Mouse (Mus musculus): ENCODE measurements at regions not wholly inside any gene's neighbourhood (a gene's known extent, or its start where the extent isn't known, plus 50 kb on each side); places are given as distances from the start of the nearest gene placed in this dataset.
"Not testable (repeated sequence)": the region's sequence is repeated elsewhere in the genome, so short reads cannot be mapped to it uniquely, and the experiment has no call there.

DNA sequence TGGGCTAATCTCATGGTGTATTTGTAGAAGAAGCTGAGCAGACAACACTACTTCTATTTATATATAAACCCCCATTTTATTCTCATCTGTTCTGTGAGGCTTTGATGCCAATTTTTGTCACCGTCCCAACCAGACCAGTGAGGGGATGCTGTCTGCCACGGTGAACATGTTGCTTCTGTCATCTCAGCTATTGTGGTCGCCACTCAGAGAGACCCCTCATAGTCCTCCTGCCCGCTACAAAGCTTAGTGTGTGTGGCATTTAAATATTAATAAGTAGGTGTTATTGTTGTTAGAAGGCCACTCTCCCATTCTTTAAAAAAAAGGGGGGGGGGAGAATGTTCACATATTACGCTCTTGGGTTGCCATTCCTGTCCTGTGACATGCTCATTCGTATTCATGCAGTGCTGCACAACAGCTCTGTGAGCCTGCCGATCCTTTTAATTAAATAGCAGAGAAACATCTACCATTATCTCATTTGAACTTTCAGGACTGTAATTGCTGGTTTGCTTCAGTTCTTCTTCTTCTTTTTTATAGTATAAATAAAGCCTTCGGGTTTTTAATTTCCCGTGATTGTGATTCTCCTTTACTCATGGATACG, 161.4 kb downstream of the Enc1 start:
- DNase-seq (ENCODE audit: inconsistent age in 2 of 2, low spot score in 1 of 2), result no peak

DNA sequence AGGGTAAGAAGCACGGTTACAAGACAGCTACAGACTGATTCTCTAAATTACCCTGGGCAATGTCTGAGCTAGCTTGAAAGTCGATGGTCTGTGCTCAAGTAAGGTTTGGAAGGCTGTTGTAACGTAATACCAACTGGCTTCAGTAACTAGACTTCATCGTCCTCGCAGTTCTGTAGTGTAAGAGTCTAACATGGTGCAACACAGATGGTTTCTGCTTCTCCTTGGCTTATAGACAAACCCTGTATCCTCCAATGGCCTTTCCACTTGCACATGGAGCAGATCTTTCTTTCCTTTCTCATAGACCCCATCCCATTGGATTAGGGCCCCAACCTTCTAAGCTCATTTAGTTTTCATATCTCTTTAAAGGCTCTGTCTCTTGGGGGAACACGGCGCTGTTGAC, 160.7 kb downstream of the Enc1 start:
- no peak for DNase-seq (ENCODE audit: inconsistent age in 2 of 2, low spot score in 1 of 2)

GRCm38 (mm10) chr13:97398041-97398440, 157.1 kb downstream of the Enc1 start:
- DNase-seq (ENCODE audit: inconsistent age in 2 of 2, low spot score in 1 of 2), result no peak

- DNase-seq (ENCODE audit: inconsistent age in 2 of 2, low spot score in 1 of 2), result no peak
These were observed 156.2 kb downstream of the Enc1 start for GRCm38 (mm10) chr13:97396899-97397640.

DNA sequence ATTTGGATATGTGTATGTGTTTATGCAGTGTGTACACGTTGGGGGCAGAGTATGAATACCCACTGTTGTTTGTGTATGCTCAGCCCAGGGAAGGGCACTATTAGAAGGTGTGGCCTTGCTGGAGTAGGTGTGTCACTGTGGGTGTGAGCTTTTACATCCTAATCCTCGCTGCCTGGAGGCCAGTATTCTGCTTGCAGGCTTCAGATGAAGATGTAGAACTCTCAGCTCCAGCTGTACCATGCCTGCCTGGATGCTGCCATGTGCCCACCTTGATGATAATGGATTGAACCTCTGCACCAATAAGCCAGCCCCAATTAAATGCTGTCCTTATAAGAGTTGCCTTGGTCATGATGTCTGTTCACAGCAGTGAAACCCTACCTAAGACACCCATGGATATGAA, 155.4 kb downstream of the Enc1 start:
- DNase-seq (ENCODE audit: inconsistent age in 2 of 2, low spot score in 1 of 2), result not testable (repeated sequence)

- no peak for DNase-seq (ENCODE audit: inconsistent age in 2 of 2, low spot score in 1 of 2)
These were observed 154.0 kb downstream of the Enc1 start for GRCm38 (mm10) chr13:97394756-97395454.

GRCm38 (mm10) chr13:97394071-97394470, 153.2 kb downstream of the Enc1 start:
- DNase-seq (ENCODE audit: inconsistent age in 2 of 2, low spot score in 1 of 2), result no peak

GRCm38 (mm10) chr13:97393456-97393855, 152.6 kb downstream of the Enc1 start:
- no peak for DNase-seq (ENCODE audit: inconsistent age in 2 of 2, low spot score in 1 of 2)

GRCm38 (mm10) chr13:97390449-97390930, 149.6 kb downstream of the Enc1 start:
- peak in 1 of 2 experiments; percentile 67 for DNase-seq (ENCODE audit: inconsistent age in 2 of 2, low spot score in 1 of 2)

DNA sequence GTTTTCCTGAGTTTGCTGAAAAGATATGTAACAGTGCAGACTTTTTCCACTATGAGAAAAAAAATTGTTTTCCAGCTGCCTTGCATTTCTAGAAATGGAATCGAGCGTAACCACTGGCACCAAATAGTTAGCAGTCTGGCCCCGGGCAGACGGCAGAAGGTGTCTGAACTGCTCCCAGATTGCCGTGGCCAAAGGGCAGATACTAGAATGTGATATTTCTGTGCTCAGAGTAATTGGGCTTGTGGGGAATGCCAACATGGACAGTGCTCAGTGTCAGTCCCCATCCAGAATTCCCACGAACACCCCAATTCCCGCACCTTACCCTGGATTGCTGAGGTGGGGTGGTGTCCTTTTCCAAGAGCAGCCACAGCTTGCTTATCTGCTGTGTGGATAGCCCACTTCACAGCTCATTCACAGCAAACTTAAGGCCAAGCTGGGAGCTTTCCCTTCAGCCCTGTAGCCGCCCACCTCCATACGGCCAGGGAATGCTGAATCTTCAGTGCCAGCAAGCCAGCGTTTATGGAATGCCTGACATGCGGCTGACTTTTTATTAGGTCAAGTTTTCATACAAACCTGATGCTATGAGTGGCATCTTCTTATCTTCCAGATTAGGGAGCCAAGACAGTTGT, 148.1 kb downstream of the Enc1 start:
- DNase-seq (ENCODE audit: inconsistent age in 2 of 2, low spot score in 1 of 2), result no peak

GRCm38 (mm10) chr13:97386511-97386910, 145.6 kb downstream of the Enc1 start:
- DNase-seq (ENCODE audit: inconsistent age in 2 of 2, low spot score in 1 of 2), result no peak

- DNase-seq (ENCODE audit: inconsistent age in 2 of 2, low spot score in 1 of 2), result no peak
These were observed 144.6 kb downstream of the Enc1 start for GRCm38 (mm10) chr13:97385531-97385930.

GRCm38 (mm10) chr13:97384091-97384777, 143.3 kb downstream of the Enc1 start:
- no peak for DNase-seq (ENCODE audit: inconsistent age in 2 of 2, low spot score in 1 of 2)

DNA sequence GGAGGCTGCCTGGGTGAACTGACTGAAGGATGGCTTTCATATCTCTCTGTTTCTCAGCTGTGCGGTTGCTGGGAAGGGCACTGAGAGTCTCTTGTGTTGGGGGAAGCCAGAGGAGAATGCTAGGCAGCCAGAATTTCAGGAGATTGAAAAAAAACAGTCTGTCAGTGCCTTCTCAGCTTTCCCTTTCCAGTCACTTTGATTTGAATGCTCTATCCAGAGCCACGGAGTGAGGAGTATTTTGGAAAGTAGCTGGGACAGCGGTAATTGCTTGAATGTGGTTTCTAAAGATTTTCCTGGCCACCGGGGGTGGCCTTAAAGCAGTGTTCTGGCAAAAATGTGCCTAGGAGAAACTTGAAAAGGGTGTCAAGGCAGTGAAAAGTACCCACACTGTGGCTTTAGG, 142.4 kb downstream of the Enc1 start:
- DNase-seq (ENCODE audit: inconsistent age in 2 of 2, low spot score in 1 of 2), result no peak

- DNase-seq (ENCODE audit: inconsistent age in 2 of 2, low spot score in 1 of 2), result no peak
These were observed 139.5 kb downstream of the Enc1 start for GRCm38 (mm10) chr13:97380366-97380765.

GRCm38 (mm10) chr13:97376232-97376523, 135.3 kb downstream of the Enc1 start:
- no peak for DNase-seq (ENCODE audit: inconsistent age in 2 of 2, low spot score in 1 of 2)

DNA sequence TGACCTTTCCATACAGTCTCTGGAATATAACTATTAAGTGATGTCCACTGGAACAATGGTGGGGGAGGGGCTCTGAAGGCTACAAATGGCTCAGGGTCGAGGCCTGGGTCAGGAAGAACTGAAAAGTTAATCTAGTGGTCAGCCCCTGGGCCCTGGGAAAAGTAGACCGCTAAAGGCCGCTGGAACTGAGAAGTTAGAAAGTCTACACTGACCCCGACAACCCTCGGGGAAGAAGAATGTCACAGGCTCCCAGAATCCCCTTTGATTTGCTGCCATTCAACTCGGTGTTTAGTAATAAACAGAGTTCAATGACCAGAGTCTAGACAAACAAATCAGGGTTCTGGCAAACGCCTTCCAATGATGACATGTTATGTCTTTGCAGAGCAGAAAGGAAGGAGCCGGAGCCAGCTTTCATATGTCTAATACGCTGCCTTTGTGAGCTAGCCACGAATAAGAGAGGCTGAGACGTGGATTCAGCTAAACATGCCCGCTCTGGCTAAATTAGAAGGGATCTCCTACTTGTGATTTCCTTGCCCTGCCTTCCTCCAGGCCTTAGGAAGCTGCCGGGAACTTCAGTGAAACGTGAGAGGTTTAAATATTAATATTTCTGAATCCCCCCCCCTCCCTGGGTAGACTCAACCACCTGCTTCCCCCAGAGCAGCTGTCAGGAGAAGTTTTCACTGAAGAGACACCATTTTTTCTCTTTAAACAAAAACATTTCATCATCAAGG, 134.8 kb downstream of the Enc1 start:
- no peak for DNase-seq (ENCODE audit: inconsistent age in 2 of 2, low spot score in 1 of 2)

DNA sequence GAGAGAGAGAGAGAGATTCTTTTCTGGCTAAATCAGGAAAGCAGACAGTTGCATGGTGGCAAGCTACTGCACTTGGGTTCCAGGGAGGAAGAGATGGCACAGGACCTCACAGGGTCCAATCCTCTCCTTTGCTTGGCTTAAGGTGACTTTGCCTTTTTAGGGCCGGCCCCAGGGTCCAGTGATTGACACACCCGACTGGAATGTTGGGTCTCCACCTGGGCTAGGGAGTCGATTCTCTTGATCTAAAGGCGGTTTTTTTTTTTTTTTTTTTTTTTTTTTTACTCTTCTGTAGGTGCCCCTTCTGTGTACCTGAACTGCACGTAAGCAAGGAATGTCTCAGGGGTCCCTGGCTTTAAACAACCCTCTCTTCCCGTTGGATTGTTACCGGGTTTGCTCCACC, 131.4 kb downstream of the Enc1 start:
- DNase-seq (ENCODE audit: inconsistent age in 2 of 2, low spot score in 1 of 2), result no peak

DNA sequence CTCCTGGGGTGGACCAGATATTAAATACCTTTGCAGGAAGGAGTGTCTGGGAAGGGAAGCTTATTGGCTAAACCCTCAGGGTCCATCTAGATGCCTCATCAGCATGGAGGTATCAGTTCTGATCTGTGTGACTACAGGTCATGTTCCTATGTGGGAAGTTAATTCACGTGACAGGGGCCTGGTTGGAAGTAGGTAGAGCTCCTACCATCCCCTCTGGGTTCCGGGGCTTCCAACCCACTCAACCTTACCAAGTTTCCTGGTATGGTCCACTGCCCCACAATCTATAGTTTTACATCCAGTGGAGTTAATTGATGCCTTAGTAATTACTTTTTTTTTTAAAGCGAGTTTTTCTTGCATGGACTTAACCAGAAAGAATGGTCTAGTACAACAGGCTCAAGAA, 130.3 kb downstream of the Enc1 start:
- no peak for DNase-seq (ENCODE audit: inconsistent age in 2 of 2, low spot score in 1 of 2)

DNA sequence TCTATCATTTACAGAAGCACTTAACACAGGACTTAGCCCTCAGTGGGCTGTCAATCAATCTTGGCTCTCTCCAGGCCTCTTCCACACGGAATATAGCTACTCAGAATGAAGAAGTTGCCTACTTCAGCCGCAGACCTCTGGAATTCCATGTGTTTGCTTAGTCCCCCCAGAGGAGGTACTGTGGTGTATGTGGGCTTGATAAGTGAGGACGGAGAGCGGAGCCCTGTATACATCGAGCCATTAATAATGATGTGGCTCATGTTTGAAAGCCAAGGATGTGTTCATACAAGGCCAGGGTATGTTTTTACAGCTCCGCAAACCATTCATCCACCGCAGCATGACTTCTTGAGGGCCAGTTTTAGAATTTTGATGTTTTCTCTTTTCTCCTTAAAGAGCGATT, 125.8 kb downstream of the Enc1 start:
- DNase-seq (ENCODE audit: inconsistent age in 2 of 2, low spot score in 1 of 2), result no peak
